Mouse (Mus musculus) skeletal muscle tissue, adult 2 months (tissue): ENCODE data around the gene Tgif1.
A peak's percentile ranks its signal among the peaks of the same experiment; 100 is the strongest.

Experiments
- DNase-seq: peaks from one replicate; pipeline ENCODE4 v3.0.0-alpha.2; 2012; ENCODE audit warnings: low read depth, low spot score

Gene Tgif1

DNA sequence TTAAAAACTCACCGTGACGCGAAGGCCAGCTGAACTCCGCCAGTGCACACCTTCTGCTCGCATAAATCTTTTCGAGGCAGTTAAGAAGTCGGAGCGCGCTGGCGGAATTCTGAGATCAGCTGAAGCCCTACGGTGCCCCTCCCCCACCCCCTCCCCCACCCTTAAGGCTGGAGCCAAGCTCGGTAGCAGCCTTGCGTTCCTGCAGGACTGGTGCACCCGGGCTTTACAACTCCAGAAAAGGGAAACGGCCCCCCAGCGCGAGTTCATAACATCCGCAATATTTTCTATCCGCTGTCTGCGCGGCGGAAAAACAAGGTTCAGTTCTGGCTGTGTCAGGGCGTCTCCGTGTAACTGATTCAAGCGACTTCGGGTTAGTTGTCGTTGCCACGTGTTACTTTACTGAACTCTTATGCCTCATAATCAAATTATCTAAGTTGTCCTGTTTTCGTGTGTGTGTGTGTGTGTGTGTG is at the start of gene Tgif1:
Tgif1 (minus strand) TSS at position 111 of the 470 bp plus-strand sequence.
- DNase-seq = peak; percentile 65

DNA sequence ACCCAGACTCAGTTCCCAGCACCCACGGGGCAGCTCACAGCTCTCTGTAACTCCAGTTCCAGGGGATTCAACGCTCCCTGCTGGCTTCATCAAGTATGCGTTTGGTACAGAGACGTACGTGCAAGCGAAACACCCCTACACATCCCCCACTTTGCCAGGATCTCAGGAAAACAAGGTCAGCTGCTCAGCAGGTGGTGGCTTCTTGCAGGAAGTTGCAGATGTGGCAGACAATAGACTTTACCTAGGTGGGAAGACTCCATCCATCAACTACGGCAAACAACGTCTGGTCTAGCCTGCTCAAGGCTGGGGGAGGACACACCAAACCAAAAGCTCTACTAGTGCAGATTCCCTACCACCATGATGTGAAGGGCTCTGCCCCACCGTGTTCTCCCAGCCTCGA is 47.3 kb upstream of the Tgif1 start:
- DNase-seq = no peak

DNA sequence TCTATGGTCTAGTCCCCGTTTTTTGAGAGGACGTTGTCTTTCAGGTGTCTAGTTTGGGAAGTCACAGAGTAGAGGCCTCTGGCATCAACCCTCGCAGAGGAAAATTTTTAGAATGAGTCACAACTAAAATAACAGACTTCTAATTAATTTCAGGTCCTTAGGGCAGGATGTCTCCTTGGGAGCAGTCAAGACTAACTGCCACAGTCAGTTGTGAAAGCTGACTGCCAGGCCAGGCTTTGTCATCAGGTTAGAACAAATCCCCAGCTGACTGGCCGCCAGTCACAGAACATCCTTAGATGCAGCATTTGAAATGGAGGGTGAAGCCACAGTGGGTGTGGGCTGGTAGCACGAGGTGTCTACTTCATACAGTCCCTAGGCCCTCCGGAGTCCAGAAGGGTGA is 46.3 kb upstream of the Tgif1 start:
- DNase-seq = no peak

GRCm38 (mm10) chr17:70894867-70895266 is 41.5 kb upstream of the Tgif1 start:
- DNase-seq = peak; percentile 53

GRCm38 (mm10) chr17:70893151-70893550 is 39.8 kb upstream of the Tgif1 start:
- DNase-seq = no peak

GRCm38 (mm10) chr17:70892288-70893096 is 39.1 kb upstream of the Tgif1 start:
- no peak for DNase-seq

DNA sequence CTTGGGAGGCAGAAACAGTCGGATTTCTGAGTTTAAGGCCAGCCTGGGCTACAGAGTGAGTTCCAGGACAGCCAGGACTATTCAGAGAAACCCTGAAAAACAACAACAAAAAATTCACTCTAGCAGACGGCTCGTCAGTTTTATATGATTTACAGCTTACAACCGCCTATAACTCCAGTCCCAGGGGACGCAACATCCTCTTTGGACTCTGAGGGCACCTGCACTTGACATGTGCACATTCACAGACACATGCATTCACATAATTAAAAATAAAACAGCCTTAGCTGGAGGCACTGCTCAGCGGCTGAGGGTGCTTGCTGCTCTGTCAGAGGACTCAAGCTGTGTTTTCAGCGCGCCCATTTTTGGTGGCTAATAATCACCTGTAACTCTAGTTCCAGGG is 37.2 kb upstream of the Tgif1 start:
- DNase-seq = no peak

- DNase-seq = no peak
Observed at GRCm38 (mm10) chr17:70888657-70889056, 35.3 kb upstream of the Tgif1 start.

DNA sequence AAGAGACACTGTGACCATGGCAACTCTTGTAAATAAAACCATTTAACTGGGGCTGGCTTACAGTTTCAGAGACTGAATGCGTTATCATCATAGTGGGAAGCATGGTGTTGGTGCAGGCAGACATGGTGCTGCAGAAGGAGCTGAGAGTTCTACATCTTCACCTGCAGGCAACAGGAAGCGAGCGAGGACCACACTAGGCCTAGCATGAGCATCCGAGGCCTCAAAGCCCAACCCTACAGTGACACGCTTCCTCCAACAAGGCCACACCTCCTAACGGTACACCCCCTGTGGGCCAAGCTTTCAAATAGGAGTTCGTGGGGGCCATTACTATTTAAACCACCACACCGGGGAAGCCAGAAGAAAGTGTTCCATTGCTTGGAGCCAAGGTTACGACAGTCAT is 34.5 kb upstream of the Tgif1 start:
- DNase-seq = no peak

GRCm38 (mm10) chr17:70886641-70887391 is 33.5 kb upstream of the Tgif1 start:
- no peak for DNase-seq

GRCm38 (mm10) chr17:70885868-70886267 is 32.5 kb upstream of the Tgif1 start:
- no peak for DNase-seq

GRCm38 (mm10) chr17:70881934-70882333 is 28.6 kb upstream of the Tgif1 start:
- no peak for DNase-seq

GRCm38 (mm10) chr17:70881194-70881593 is 27.8 kb upstream of the Tgif1 start:
- DNase-seq = no peak

DNA sequence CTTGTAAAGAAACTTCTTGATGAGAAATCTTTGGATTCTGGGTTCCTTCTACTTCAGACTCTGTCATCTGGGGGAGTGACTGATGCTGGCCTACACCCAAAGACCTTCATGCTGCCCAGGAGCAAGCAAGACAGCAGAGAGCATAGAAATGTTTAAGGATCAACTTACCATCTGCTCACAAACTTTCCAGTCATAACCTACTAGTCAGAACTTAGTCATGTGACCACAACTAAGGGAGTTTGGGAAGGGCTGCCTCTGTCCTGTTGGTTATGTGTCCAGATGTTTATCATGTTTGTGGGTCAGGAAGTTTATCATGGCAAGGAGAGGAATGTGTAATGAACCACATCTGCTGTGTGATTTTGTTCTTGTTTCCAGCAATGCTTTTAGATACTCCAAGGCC is 24.9 kb upstream of the Tgif1 start:
- no peak for DNase-seq

GRCm38 (mm10) chr17:70873778-70874124 is 20.4 kb upstream of the Tgif1 start:
- no peak for DNase-seq

GRCm38 (mm10) chr17:70872936-70873777 is 19.8 kb upstream of the Tgif1 start:
- DNase-seq = no peak

- no peak for DNase-seq
Observed at GRCm38 (mm10) chr17:70872094-70872929, 19.0 kb upstream of the Tgif1 start.

GRCm38 (mm10) chr17:70871676-70872075 is 18.3 kb upstream of the Tgif1 start:
- DNase-seq = no peak

DNA sequence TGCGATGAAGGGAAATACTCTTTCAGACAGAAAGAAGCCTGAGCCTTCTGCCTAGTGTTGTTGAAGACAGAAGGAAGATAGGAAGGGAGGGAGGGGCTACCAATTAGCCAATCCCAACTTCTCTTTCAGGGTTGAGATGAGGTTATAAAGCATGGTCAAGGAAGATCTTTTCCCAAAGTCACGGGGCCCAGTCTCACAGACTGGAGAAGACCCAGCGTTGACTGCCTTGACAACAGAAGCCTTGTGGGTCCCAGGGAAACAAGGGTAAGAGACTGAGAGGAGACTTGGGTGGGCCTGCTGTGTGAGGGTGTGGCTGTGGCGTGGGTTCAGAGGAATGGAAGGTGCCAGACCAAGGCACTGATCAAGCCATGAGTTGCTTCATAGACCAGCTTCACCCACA is 17.2 kb upstream of the Tgif1 start:
- no peak for DNase-seq

DNA sequence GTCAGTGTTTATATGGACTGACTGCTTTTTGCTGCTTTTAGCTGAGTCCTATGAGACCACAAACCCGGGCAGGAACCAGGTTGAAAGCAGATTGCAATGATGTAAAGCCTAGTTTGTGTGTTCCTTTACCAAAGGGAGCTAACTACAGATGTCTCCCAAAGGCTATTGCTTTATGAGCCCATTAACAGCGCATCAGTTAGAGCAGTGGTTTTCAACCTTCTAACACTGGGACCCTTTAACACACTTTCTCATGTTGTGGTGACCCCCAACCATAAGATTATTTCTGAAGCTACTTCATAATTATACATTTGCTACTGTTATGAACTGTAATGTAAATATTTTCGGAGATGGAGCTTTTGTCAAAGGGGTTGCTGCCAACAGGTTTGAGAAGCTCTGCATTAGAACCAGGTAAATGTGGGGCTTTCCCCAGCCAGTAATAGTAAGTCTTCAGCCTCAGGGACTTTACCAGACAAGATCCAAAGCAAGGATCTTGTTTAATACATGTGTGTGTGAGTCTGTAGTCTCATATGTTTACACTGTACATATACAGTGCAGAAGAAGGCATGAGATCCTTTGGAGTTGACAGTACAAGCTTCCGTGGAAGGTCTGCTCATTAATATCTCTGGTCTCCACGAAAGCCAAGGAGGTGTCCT is 15.4 kb upstream of the Tgif1 start:
- no peak for DNase-seq
